Mouse (Mus musculus): Measurements from ENCODE around the gene Apba1.

- TF ChIP-seq POLR2A (IDR thresholded peaks at IDR 0.05; ENCODE audit: borderline replicate concordance, insufficient read depth, low read length) (no peak), CTCF (IDR thresholded peaks at IDR 0.05; ENCODE audit: borderline replicate concordance, insufficient read depth, low read depth, low read length) (no peak)
These were observed 229.5 kb downstream of the Apba1 start for GRCm38 (mm10) chr19:23988166-23988565.

Measured in cerebellum, adult 2 months (tissue).